In genomic region chr6:101376511-101377166, GRCm38 (mm10) we compare ENCODE assay signal across 9 mouse cellular contexts. TPM values are rescaled to one million over a fixed set of nuclear protein-coding genes. Genes with fewer than 3 reads are reported as not detected.
DNase-seq lines count a peak whose midpoint lies in the region; ATAC-seq and TF ChIP-seq lines count a peak whose summit lies in the region.
"Had no signal": no experiment of that assay in that cellular context is flagged by ENCODE, and none has a peak within 500 bp of the region (broad histone marks: within the 10 kb centered on the region; RNA-seq: fewer than 3 reads in every experiment).

No protein-coding gene starts in this region.

- 19% methylated on average over 10 of the region's 10 CpGs for WGBS in kidney, adult 2 months
- WGBS in forebrain, embryonic 14.5 days: 5% methylated on average over 10 of the region's 10 CpGs
- WGBS in intestine, embryonic 14.5 days: 2% methylated on average over 10 of the region's 10 CpGs
- WGBS in midbrain, embryonic 11.5 days: 2% methylated on average over 10 of the region's 10 CpGs

- DNase-seq in kidney, adult 2 months: peak; percentile 34
- DNase-seq in kidney, postnatal 25 days: no peak
- no peak for DNase-seq in forebrain, embryonic 14.5 days (ENCODE audit: low spot score)
- DNase-seq in intestine, embryonic 14.5 days (ENCODE audit: low spot score): peak; percentile 80
- peak; percentile 96 for DNase-seq in midbrain, embryonic 11.5 days (ENCODE audit: low spot score, missing footprints)
- no peak for DNase-seq in ovary, postnatal 10 days (ENCODE audit: low spot score)
- no peak for DNase-seq in right cerebral cortex, postnatal 4 days
- DNase-seq in right cerebral cortex, postnatal 10 days (ENCODE audit: low spot score in 2 of 2): no peak

- H3K9ac ChIP-seq in forebrain, embryonic 14.5 days (ENCODE audit: low read length): peak overlapping the region; percentile 62
- peak overlapping the region; percentile 81 for H3K9ac ChIP-seq in intestine, embryonic 14.5 days (ENCODE audit: low read length)
- H3K9ac ChIP-seq in midbrain, embryonic 11.5 days (ENCODE audit: low read length): peak overlapping the region; percentile 49

- no peak for TF ChIP-seq POLR2A in kidney, adult 2 months (IDR thresholded peaks at IDR 0.05; ENCODE audit: low read depth, low read length)

- no peaks in the 10 kb centered on the region for H3K27me3 ChIP-seq in kidney, adult 2 months (replicated peaks; ENCODE audit: control insufficient read depth, insufficient read depth, low read length)
- H3K27me3 ChIP-seq in forebrain, embryonic 14.5 days (replicated peaks; ENCODE audit: control insufficient read depth, insufficient read depth, low read length): peaks cover 11% of the 10 kb centered on the region; the same call in 1 of the 2 replicates
- no peaks in the 10 kb centered on the region for H3K27me3 ChIP-seq in intestine, embryonic 14.5 days (replicated peaks; ENCODE audit: control insufficient read depth, insufficient read depth, low read length)
- peaks cover 12% of the 10 kb centered on the region for H3K27me3 ChIP-seq in midbrain, embryonic 11.5 days (ENCODE audit: control insufficient read depth, insufficient read depth, low read length)

- H3K4me3 ChIP-seq in kidney, adult 2 months (ENCODE audit: insufficient read depth, low read depth, low read length): peak overlapping the region; percentile 75
- H3K4me3 ChIP-seq in forebrain, embryonic 14.5 days (ENCODE audit: low read depth, low read length): peak overlapping the region; percentile 52
- peak overlapping the region; percentile 57 for H3K4me3 ChIP-seq in intestine, embryonic 14.5 days (ENCODE audit: low read depth, low read length)
- H3K4me3 ChIP-seq in midbrain, embryonic 11.5 days (ENCODE audit: low read depth, low read length): peak overlapping the region; percentile 41

- TF ChIP-seq CTCF in kidney, adult 2 months (conservative IDR thresholded peaks at IDR 0.05; ENCODE audit: insufficient read depth, insufficient read length, low read depth, low read length): no peak

- H3K4me1 ChIP-seq in kidney, adult 2 months (ENCODE audit: control insufficient read depth, insufficient read depth, low read length): peaks cover 2% of the 10 kb centered on the region
- H3K4me1 ChIP-seq in forebrain, embryonic 14.5 days (ENCODE audit: control insufficient read depth, insufficient read depth, low read length): peaks cover 7% of the 10 kb centered on the region; the same call in 1 of the 2 replicates
- H3K4me1 ChIP-seq in intestine, embryonic 14.5 days (replicated peaks; ENCODE audit: control insufficient read depth, insufficient read depth, low read length): peaks cover 33% of the 10 kb centered on the region
- H3K4me1 ChIP-seq in midbrain, embryonic 11.5 days (ENCODE audit: control insufficient read depth, insufficient read depth, low read length): peaks cover 25% of the 10 kb centered on the region

- ATAC-seq in forebrain, embryonic 14.5 days: no peak
- no peak for ATAC-seq in intestine, embryonic 14.5 days (replicated peaks; ENCODE audit: low FRiP score, low TSS enrichment, low read depth)
- ATAC-seq in midbrain, embryonic 11.5 days (ENCODE audit: low FRiP score): no peak

- no peaks in the 10 kb centered on the region for H3K9me3 ChIP-seq in forebrain, embryonic 14.5 days (replicated peaks; ENCODE audit: control insufficient read depth, low read length)
- H3K9me3 ChIP-seq in intestine, embryonic 14.5 days (ENCODE audit: control insufficient read depth, low read length): no peaks in the 10 kb centered on the region
- H3K9me3 ChIP-seq in midbrain, embryonic 11.5 days (ENCODE audit: control insufficient read depth, low read length): no peaks in the 10 kb centered on the region

- H3K4me2 ChIP-seq in forebrain, embryonic 14.5 days (ENCODE audit: low read length): peak overlapping the region; percentile 100
- peak overlapping the region; percentile 74 for H3K4me2 ChIP-seq in intestine, embryonic 14.5 days (ENCODE audit: low read length)
- H3K4me2 ChIP-seq in midbrain, embryonic 11.5 days: peak overlapping the region; percentile 68

- H3K27ac ChIP-seq in kidney, adult 2 months (ENCODE audit: insufficient read depth, low read depth, low read length): 0 out of 2 replicates have a peak overlapping the region, but pooled peaks have one; percentile 0
- no peak overlapping the region for H3K27ac ChIP-seq in forebrain, embryonic 14.5 days (ENCODE audit: low read depth, low read length)
- peak overlapping the region; percentile 91 for H3K27ac ChIP-seq in intestine, embryonic 14.5 days (ENCODE audit: low read depth)
- no peak overlapping the region; the same call in 1 of the 2 replicates for H3K27ac ChIP-seq in midbrain, embryonic 11.5 days (ENCODE audit: low read depth, low read length)

- H3K36me3 ChIP-seq in kidney, adult 2 months (ENCODE audit: control insufficient read depth, insufficient read depth, low read length): no peaks in the 10 kb centered on the region
- no peaks in the 10 kb centered on the region for H3K36me3 ChIP-seq in forebrain, embryonic 14.5 days (ENCODE audit: control insufficient read depth, insufficient read depth, low read length)
- peaks cover 5% of the 10 kb centered on the region; the same call in 1 of the 2 replicates for H3K36me3 ChIP-seq in intestine, embryonic 14.5 days (ENCODE audit: control insufficient read depth, insufficient read depth, low read length)
- H3K36me3 ChIP-seq in midbrain, embryonic 11.5 days (ENCODE audit: control insufficient read depth, insufficient read depth, low read length): no peaks in the 10 kb centered on the region
- H3K36me3 ChIP-seq: G1E had no signal

RNA-seq across cellular contexts. Expression of gene Pdzrn3, which starts 1.1 kb away (rescaled TPM):
- polyA plus RNA-seq in kidney, adult 2 months (2012; rRNA removed): 11.9 and 14.2 TPM in 2 replicates
- 16.5 and 17.0 TPM in 2 replicates for polyA plus RNA-seq in forebrain, embryonic 14.5 days (2014; fragmentation: Nextera tagmentation; extraction: Ambion mirVana)
- polyA plus RNA-seq in intestine, embryonic 14.5 days (2014; fragmentation: Nextera tagmentation; extraction: Ambion mirVana): 16.5 and 19.0 TPM in 2 replicates
- polyA plus RNA-seq in midbrain, embryonic 11.5 days (2014; fragmentation: Nextera tagmentation; extraction: Ambion mirVana): 8.4 and 8.8 TPM in 2 replicates
- polyA plus RNA-seq: G1E had no signal

Comparison
In these comparisons a context has a peak if more than half of its experiments do, and no peak if none do; other contexts are left out.
1. DNase-seq: peak in kidney, adult 2 months (single experiment), intestine, embryonic 14.5 days (single experiment) and midbrain, embryonic 11.5 days (single experiment); none in kidney, postnatal 25 days (0 of 2), forebrain, embryonic 14.5 days (single experiment), ovary, postnatal 10 days (single experiment), right cerebral cortex, postnatal 4 days (single experiment) and right cerebral cortex, postnatal 10 days (0 of 2).
2. H3K27ac ChIP-seq: peak in kidney, adult 2 months (single experiment) and intestine, embryonic 14.5 days (single experiment); none in forebrain, embryonic 14.5 days (single experiment) and midbrain, embryonic 11.5 days (single experiment).
3. Peak in every context shown above with its lines, with median percentiles within 50 percentile points of each other: H3K4me3 ChIP-seq, H3K4me2 ChIP-seq and H3K9ac ChIP-seq.